Mouse (Mus musculus) kidney, adult 8-10 months (tissue): Measurements from ENCODE around the gene Tnfsf10.

ENCODE experiments used
- DNase-seq, 2 experiments: peaks; one replicate each; pipeline ENCODE4 v3.0.0; 2022

The Tnfsf10 gene

DNA sequence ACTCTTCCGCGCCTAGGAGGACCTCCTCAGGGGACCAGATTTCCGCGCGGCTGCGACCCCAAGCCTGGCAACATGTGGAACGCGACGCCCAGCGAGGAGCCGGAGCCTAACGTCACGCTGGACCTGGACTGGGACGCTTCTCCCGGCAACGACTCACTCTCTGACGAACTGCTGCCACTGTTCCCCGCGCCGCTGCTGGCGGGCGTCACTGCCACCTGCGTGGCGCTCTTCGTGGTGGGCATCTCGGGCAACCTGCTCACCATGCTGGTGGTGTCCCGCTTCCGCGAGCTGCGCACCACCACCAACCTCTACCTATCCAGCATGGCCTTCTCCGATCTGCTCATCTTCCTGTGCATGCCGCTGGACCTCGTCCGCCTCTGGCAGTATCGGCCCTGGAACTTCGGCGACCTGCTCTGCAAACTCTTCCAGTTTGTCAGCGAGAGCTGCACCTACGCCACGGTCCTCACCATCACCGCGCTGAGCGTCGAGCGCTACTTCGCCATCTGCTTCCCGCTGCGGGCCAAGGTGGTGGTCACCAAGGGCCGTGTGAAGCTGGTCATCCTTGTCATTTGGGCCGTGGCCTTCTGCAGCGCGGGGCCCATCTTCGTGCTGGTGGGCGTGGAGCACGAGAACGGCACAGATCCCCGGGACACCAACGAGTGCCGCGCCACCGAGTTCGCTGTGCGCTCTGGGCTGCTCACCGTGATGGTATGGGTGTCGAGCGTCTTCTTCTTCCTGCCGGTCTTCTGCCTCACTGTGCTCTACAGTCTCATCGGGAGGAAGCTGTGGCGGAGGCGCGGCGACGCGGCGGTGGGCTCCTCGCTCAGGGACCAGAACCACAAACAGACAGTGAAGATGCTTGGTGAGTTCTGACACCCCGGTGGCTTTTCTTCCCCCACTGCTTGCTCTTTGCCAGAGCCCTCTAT is 55.2 kb downstream of the Tnfsf10 start:
- DNase-seq = no peak

DNA sequence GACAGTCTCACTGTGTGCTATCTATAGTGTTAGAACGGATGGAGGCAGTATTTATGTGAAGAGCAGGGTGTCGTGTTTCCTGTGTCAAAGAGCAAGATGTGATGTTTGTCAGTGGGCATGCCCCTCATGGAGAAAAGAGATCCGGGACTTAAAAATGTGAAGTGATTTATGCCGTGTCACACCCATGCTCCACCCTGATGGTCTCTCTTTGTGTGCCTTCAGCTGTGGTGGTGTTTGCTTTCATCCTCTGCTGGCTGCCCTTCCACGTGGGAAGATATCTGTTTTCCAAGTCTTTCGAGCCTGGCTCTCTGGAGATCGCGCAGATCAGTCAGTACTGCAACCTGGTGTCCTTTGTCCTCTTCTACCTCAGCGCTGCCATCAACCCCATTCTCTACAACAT is 57.6 kb downstream of the Tnfsf10 start:
- no peak for DNase-seq

DNA sequence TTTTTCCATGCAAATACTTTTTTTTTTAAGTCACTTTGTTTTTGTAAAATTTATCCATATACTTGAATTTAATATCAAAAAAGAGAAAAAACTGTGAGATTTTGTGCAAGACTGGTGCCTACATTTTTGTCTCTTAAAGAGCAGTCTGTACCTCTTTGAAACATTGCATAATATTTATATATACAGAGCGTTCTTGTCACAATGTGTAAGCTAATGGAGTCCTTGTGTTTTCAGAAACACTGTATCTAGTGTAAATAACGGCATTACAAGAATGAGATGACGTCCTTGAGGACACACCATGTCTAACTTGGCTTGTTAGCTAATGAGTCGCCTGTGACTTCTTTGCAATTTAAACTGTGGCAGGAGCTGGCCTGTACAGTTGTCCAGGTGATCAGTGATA is 61.1 kb downstream of the Tnfsf10 start:
- DNase-seq = no peak

DNA sequence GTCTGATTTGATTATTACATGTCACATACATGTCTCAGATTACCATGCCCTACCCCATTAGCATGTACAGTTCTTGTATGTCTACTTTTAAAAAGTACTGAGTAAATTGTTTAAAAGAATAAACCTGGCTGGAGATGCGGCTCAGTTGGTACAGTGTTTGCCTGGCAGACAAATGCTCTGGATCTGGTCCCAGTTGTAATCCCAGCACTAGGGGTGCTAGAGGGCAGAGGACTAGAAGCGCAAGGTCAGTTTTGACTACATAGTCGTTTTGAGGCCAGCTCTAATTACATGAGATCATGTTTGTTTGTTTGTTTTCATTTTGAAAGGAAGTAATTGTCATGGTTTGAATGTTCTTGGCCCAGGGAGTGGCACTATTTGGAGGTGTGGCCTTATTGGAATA is 68.0 kb downstream of the Tnfsf10 start:
- DNase-seq = peak in 1 of 2 experiments; percentile 11

DNA sequence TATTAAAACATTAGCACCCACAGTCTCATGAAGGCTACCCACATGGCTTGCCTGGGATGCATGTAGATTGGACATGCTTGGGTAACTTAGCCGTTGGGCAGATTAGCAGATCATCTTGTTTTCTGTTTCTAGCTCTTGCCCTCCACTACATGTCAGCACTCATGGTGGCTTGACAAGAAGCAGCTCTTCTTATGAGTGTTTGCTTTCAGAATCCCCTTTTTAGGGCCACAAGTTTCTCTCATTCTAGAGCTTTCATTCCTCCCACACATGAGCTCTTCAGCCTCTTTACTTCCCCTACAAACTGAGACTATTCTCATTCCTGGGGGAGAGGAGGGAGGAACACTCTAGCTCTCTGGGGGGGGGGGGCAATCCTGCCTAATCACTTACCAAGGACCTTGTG is 73.1 kb downstream of the Tnfsf10 start:
- no peak for DNase-seq
